Comparison of ENCODE assay signal across 42 mouse cellular contexts in the genomic region with DNA sequence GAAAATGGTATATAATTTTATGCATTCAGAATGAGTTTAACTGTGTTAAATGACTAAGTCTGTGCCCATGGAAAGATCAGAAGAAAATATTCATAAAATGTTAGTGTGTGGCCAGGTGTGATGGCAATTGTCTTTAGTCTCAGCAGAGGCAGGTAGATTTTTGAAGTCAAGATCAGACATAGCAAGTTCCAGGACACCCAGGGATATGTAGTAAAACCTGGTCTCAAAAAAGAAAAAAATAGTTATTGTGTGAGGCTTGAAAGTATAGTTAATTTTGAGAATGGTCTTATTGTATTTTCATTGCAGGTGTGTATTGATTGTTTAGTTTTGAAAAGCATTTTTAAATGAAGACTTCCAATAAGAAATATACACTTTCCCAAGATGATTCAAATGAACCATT. TPM values are rescaled to one million over a fixed set of nuclear protein-coding genes. Genes with fewer than 3 reads are reported as not detected.
"Had no signal": no experiment of that assay in that cellular context is flagged by ENCODE, and none has a peak within 500 bp of the region (broad histone marks: within the 10 kb centered on the region; RNA-seq: fewer than 3 reads in every experiment).

No protein-coding gene starts in this region.

- H3K27me3 ChIP-seq: hindbrain, embryonic 12.5 days; hindbrain, embryonic 13.5 days; hindbrain, embryonic 15.5 days; intestine, embryonic 15.5 days; kidney, embryonic 15.5 days had no signal

- H3K4me3 ChIP-seq: heart, embryonic 12.5 days; heart, embryonic 13.5 days; heart, embryonic 15.5 days; hindbrain, embryonic 10.5 days; hindbrain, embryonic 12.5 days; hindbrain, embryonic 13.5 days; hindbrain, embryonic 15.5 days; intestine, embryonic 15.5 days; kidney, embryonic 15.5 days; layer of hippocampus, adult 2 months; left cerebral cortex, adult 2 months had no signal

- ATAC-seq: hindbrain, embryonic 16.5 days; hindbrain, postnatal 0 days; inflammation-experienced regulatory T-cells, adult 6 months; intestine, embryonic 15.5 days; intestine, embryonic 16.5 days had no signal

- H3K9me3 ChIP-seq: heart, embryonic 12.5 days; heart, embryonic 13.5 days; heart, embryonic 15.5 days; hindbrain, embryonic 10.5 days; hindbrain, embryonic 12.5 days; hindbrain, embryonic 13.5 days; hindbrain, embryonic 15.5 days; intestine, embryonic 15.5 days; kidney, embryonic 15.5 days had no signal

- DNase-seq: heart, postnatal 36 days; kidney, adult 11 months; kidney, adult 18-20 months; kidney, adult 2 months; kidney, adult 8-10 months; kidney, adult 9 months; kidney, postnatal 10 days; kidney, postnatal 14 days; kidney, postnatal 25 days; kidney, postnatal 36 days; kidney, postnatal 4 days; layer of hippocampus, adult 9-11 months; layer of hippocampus, postnatal 36 days had no signal

- H3K9ac ChIP-seq: heart, embryonic 12.5 days; heart, embryonic 13.5 days; heart, embryonic 15.5 days; hindbrain, embryonic 12.5 days; hindbrain, embryonic 13.5 days; hindbrain, embryonic 14.5 days; hindbrain, embryonic 15.5 days; intestine, embryonic 15.5 days; kidney, embryonic 15.5 days had no signal

- H3K27ac ChIP-seq: heart, embryonic 13.5 days; heart, embryonic 15.5 days; hindbrain, embryonic 10.5 days; hindbrain, embryonic 12.5 days; hindbrain, embryonic 13.5 days; hindbrain, embryonic 14.5 days; hindbrain, embryonic 15.5 days; hindbrain, postnatal 0 days; intestine, embryonic 15.5 days; kidney, embryonic 15.5 days; kidney, postnatal 0 days; layer of hippocampus, adult 2 months; left cerebral cortex, adult 2 months had no signal

- H3K36me3 ChIP-seq: heart, embryonic 12.5 days; heart, embryonic 13.5 days; heart, embryonic 15.5 days; hindbrain, embryonic 10.5 days; hindbrain, embryonic 12.5 days; hindbrain, embryonic 13.5 days; hindbrain, embryonic 15.5 days; intestine, embryonic 15.5 days; kidney, embryonic 15.5 days had no signal

- H3K4me2 ChIP-seq: heart, embryonic 11.5 days; heart, embryonic 12.5 days; heart, embryonic 13.5 days; heart, embryonic 15.5 days; hindbrain, embryonic 12.5 days; hindbrain, embryonic 13.5 days; hindbrain, embryonic 14.5 days; hindbrain, embryonic 15.5 days; intestine, embryonic 15.5 days; kidney, embryonic 15.5 days had no signal

- H3K4me1 ChIP-seq: hindbrain, embryonic 12.5 days; hindbrain, embryonic 13.5 days; hindbrain, embryonic 15.5 days; intestine, embryonic 15.5 days had no signal

RNA-seq across cellular contexts. Expression of a gene that starts 47.0 kb away (rescaled TPM):
- total RNA-seq: heart, postnatal 4 days; hematopoietic stem cell, adult 5-6 weeks had no signal
- polyA plus RNA-seq: heart, embryonic 14.5 days; hindbrain, embryonic 12.5 days; intestine, embryonic 14.5 days; kidney, embryonic 15.5 days; kidney, embryonic 16.5 days had no signal

RNA-seq across cellular contexts. Expression of a gene that starts 47.1 kb away (rescaled TPM):
- total RNA-seq: heart, postnatal 10 days; heart, postnatal 25 days; hematopoietic stem cell, adult 5-6 weeks; hindbrain, postnatal 0 days; layer of hippocampus, postnatal 25 days; layer of hippocampus, postnatal 36 days; left cerebral cortex, adult 18-20 months; left cerebral cortex, adult 8-10 months had no signal
- polyA plus RNA-seq: hindbrain, embryonic 10.5 days; hindbrain, embryonic 11.5 days; hindbrain, embryonic 12.5 days; hindbrain, embryonic 13.5 days; hindbrain, embryonic 14.5 days; hindbrain, embryonic 15.5 days; hindbrain, embryonic 16.5 days; hindbrain, postnatal 0 days; inflammation-experienced regulatory T-cells, adult 6 months; kidney, embryonic 15.5 days; kidney, embryonic 16.5 days had no signal
